In the genomic region with DNA sequence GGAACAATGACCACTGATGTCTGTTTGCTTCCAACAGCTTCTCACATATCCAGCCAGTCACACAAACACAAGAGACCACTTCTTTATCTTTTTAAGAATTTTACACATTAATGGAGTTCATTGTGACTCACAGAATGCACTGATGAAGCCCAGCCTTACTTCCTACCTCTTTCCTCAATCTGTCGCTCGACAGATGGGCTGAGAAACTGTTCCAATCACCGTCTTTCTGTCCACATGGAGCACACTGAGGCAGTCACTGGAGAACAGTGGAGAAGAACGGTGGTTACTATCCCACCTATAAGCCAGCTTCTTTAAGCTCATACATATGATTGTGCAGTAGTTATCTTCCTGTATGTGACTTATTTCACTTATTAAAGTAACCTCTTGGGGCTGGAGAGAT, we compare ENCODE assay signal across 21 mouse cellular contexts. TPM values are rescaled to one million over a fixed set of nuclear protein-coding genes. Genes with fewer than 3 reads are reported as not detected.
DNase-seq lines count a peak whose midpoint lies in the region; TF ChIP-seq lines count a peak whose summit lies in the region.
"Had no signal": no experiment of that assay in that cellular context is flagged by ENCODE, and none has a peak within 500 bp of the region (broad histone marks: within the 10 kb centered on the region; RNA-seq: fewer than 3 reads in every experiment).

No protein-coding gene starts in this region.

- TF ChIP-seq CTCF in layer of hippocampus, adult 2 months (conservative IDR thresholded peaks at IDR 0.05) = no peak

- H3K27ac ChIP-seq in layer of hippocampus, adult 2 months = no peak overlapping the region
- H3K27ac ChIP-seq: embryonic facial prominence, embryonic 13.5 days; embryonic facial prominence, embryonic 15.5 days; forebrain, embryonic 10.5 days; forebrain, embryonic 12.5 days had no signal

- no peak overlapping the region for H3K4me3 ChIP-seq in layer of hippocampus, adult 2 months
- H3K4me3 ChIP-seq: embryonic facial prominence, embryonic 13.5 days; embryonic facial prominence, embryonic 15.5 days; erythroblast, embryonic 14.5 days; forebrain, embryonic 10.5 days; forebrain, embryonic 12.5 days had no signal

- DNase-seq in layer of hippocampus, adult 11-12 months (ENCODE audit: low spot score) = peak; percentile 21
- no peak for DNase-seq in layer of hippocampus, postnatal 36 days
- DNase-seq in layer of hippocampus, adult 2 months (ENCODE audit: low spot score in 2 of 2) = peak; percentile 25 to 49
- DNase-seq in layer of hippocampus, postnatal 25 days (ENCODE audit: extremely low spot score in 1 of 2, low spot score in 1 of 2) = no peak
- peak; percentile 49 for DNase-seq in brain, adult 2 months (ENCODE audit: low read depth, low spot score)
- DNase-seq: adrenal gland, adult 8-10 months; adrenal gland, postnatal 14 days; adrenal gland, postnatal 36 days; B cell, adult 2 months; cerebellum, adult 11 months; cerebellum, adult 18-20 months; cerebellum, adult 8-10 months; cerebellum, adult 9-11 months; cerebellum, postnatal 14 days; cerebellum, postnatal 36 days; embryo, embryonic 11 days had no signal

RNA-seq across cellular contexts. Expression of a gene that starts 13.3 kb away (rescaled TPM):
- total RNA-seq in layer of hippocampus, postnatal 36 days (2021) = 10 to 100 TPM; 29.7 to 32.4 TPM
- 10 to 100 TPM; 35.8 to 35.9 TPM for total RNA-seq in layer of hippocampus, adult 2 months (2021)
- 10 to 100 TPM; 35.6 to 38.2 TPM for total RNA-seq in layer of hippocampus, postnatal 25 days (2021)

Comparison
In these comparisons a context has a peak if more than half of its experiments do, and no peak if none do; other contexts are left out.
1. DNase-seq: peak in layer of hippocampus, adult 11-12 months (single experiment), layer of hippocampus, adult 2 months (2 of 2) and brain, adult 2 months (single experiment); none in layer of hippocampus, postnatal 36 days (0 of 2) and layer of hippocampus, postnatal 25 days (0 of 2).